Mouse (Mus musculus) midbrain, embryonic 12.5 days (tissue): ENCODE data around the gene Mdc1. TPM values are rescaled to one million over a fixed set of nuclear protein-coding genes. Genes with fewer than 3 reads are reported as not detected.

Experiments
- ATAC-seq: fragments of 200-750 bp; cut with Nextera tagmentation; 2 replicates; pipeline ENCODE4 v1.8.0; 2017; ENCODE audit warnings: low read depth, moderate TSS enrichment, moderate library complexity; ENCODE audit not compliant: low FRiP score
- H3K27ac ChIP-seq: fragments of 300-500 bp; sonication (generic); replicated peaks from 2 replicates; pipeline ENCODE4 v1.5.1; 2016; ENCODE audit warnings: mild to moderate bottlenecking
- H3K27me3 ChIP-seq: fragments of 300-500 bp; sonication (generic); 2 replicates; pipeline ENCODE4 v1.6.1; 2016; ENCODE audit warnings: mild to moderate bottlenecking
- H3K36me3 ChIP-seq: fragments of 300-500 bp; sonication (generic); 2 replicates; pipeline ENCODE4 v1.6.1; 2016
- H3K4me1 ChIP-seq: fragments of 300-500 bp; sonication (generic); 2 replicates; pipeline ENCODE4 v1.6.1; 2016
- H3K4me2 ChIP-seq: fragments of 300-500 bp; sonication (generic); replicated peaks from 2 replicates; pipeline ENCODE4 v1.6.1; 2016; ENCODE audit warnings: mild to moderate bottlenecking, moderate library complexity
- H3K4me3 ChIP-seq: fragments of 300-500 bp; sonication (generic); 2 replicates; pipeline ENCODE4 v1.5.1; 2016; ENCODE audit warnings: mild to moderate bottlenecking
- H3K9ac ChIP-seq: fragments of 300-500 bp; sonication (generic); replicated peaks from 2 replicates; pipeline ENCODE4 v1.6.1; 2016; ENCODE audit warnings: mild to moderate bottlenecking, moderate library complexity
- H3K9me3 ChIP-seq: fragments of 300-500 bp; sonication (generic); 2 replicates; pipeline ENCODE4 v1.6.1; 2016; ENCODE audit warnings: mild to moderate bottlenecking
- WGBS: fragments of 180-500 bp; shearing (Covaris S2); methylation state at CpG from one replicate; pipeline ENCODE4 v1.1.7; 2016; 5-methylcytosine and 5-hydroxymethylcytosine counted together
- microRNA-seq: library from miRNA; unstranded; fragments of <30 nt; microRNA quantifications from one replicate; pipeline ENCODE4, GENCODE M21; 2017
- polyA plus RNA-seq: library from polyadenylated mRNA; unstranded; fragments of >200 nt; fragmentation: Nextera tagmentation; extraction: Ambion mirVana; gene quantifications from 2 replicates; pipeline ENCODE4 v1.2.1, GENCODE M21; 2016

Mdc1 gene
- polyA plus RNA-seq, 1 experiment from 2014 or later: 20.3 TPM

DNA sequence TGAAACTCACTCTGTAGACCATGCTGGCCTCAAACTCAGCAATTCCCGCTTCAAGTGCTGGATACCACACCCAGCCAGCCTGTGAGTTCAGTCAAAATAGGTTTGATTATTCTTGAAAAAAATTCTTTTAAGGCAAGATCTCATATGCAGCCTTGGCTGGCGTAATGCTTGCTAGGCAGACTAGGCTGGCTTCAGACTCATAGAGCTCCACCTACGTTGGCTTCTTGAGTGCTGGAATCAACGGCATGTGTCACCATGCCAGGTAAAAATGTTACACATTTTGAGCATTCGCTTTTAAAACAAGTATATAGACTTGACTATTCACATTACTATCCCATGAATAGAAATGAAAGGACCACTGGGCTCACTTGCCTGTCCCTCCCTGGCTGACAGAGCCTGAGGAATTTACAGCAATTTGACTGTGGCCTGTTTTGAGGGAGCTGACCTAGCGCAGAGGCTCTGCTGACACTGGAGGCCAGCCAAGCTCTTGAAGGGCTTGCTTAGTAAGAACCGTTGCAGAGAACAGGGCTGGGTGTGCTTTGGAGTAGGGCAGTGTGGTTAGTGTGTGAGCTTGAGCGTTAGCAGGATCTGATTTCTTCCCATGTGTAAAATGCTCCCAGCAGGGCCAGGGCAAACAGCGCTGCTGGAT is 62.2 kb downstream of the Mdc1 start:
- H3K4me2 ChIP-seq: no peak overlapping the region
- H3K4me1 ChIP-seq: peaks cover 7% of the 10 kb centered on the region
- H3K36me3 ChIP-seq: peaks cover 94% of the 10 kb centered on the region
- H3K4me3 ChIP-seq: no peak overlapping the region
- no peaks in the 10 kb centered on the region for H3K9me3 ChIP-seq
- no peak overlapping the region for H3K9ac ChIP-seq
- ATAC-seq: no peak
- no peak overlapping the region for H3K27ac ChIP-seq
- WGBS: 91% methylated on average over 9 of the region's 9 CpGs
- H3K27me3 ChIP-seq: no peaks in the 10 kb centered on the region

DNA sequence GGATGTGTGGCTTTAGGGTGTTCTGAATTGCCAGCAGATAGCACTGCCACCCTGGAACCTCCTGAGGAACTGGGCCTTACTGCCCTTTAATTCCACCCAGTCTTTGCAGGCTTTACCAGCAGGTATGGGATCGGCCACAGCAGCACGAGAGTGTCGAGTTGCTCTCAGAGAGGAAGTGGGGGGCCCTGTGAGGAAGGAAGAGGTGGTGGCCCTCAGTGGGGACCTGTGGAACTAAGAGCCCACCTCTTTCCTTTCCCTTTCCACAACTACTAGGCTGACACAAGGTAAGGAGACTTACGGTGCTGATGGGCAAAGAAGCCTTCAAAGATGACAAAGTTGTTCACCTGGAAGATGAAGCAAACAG is 62.7 kb downstream of the Mdc1 start:
- no peak for ATAC-seq
- H3K27me3 ChIP-seq: no peaks in the 10 kb centered on the region

DNA sequence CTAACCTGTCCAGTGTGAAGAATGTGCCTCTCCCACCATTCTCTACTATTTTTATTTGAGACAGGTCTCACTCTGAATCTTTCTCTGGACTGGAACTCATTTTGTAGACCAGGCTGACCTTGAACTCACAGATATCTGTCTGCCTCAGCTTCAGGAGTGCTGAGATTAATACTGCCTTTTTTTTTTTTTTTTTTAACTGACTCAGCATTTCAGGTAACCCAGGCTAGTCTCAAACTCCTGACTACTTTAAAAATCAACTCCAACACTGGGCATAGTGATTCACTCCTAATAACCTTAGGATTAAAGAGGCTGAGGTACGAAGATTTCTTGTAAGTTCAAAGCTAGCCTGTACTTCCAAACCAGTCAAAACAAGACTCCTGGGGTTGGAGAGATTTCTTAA is 64.3 kb downstream of the Mdc1 start:
- Histone ChIP-seq H3K4me3 (no peak overlapping the region), H3K4me2 (no peak overlapping the region), H3K36me3 (peaks cover 79% of the 10 kb centered on the region), H3K27ac (no peak overlapping the region), H3K9me3 (no peaks in the 10 kb centered on the region), H3K9ac (no peak overlapping the region), H3K4me1 (peaks cover 19% of the 10 kb centered on the region), H3K27me3 (no peaks in the 10 kb centered on the region)
- 92% methylated on average over 1 of the region's 1 CpGs for WGBS
- ATAC-seq: no peak

More for the DNA sequence above, 62.7 kb downstream of the Mdc1 start:
- WGBS: 93% methylated on average over 4 of the region's 4 CpGs
- peaks cover 12% of the 10 kb centered on the region for H3K4me1 ChIP-seq
- no peak overlapping the region for H3K4me2 ChIP-seq
- peaks cover 95% of the 10 kb centered on the region for H3K36me3 ChIP-seq
- no peak overlapping the region for H3K27ac ChIP-seq
- H3K9ac ChIP-seq: no peak overlapping the region
- H3K4me3 ChIP-seq: no peak overlapping the region
- H3K9me3 ChIP-seq: no peaks in the 10 kb centered on the region

DNA sequence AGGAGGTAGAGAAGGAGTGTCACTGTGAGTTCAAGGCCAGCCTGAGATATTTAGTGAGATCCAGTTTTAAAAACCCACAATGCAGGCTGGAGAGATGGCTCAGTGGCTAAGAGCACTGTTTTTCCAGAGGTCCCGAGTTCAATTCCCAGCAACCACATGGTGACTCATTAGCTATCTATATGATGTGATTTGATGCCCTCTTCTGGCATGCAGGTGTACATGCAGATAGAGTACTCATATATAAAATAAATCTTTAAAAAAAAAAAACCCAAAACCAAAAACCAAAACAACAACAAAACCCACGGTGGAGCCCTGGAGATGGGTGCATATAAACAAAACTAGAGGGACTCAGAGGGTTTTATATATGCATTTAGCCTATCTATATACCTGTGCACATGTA is 66.3 kb downstream of the Mdc1 start:
- Histone ChIP-seq H3K9ac (no peak overlapping the region), H3K27me3 (no peaks in the 10 kb centered on the region), H3K4me1 (peaks cover 19% of the 10 kb centered on the region), H3K36me3 (peaks cover 72% of the 10 kb centered on the region), H3K4me3 (no peak overlapping the region), H3K27ac (no peak overlapping the region), H3K9me3 (no peaks in the 10 kb centered on the region), H3K4me2 (0 out of 2 replicates have a peak overlapping the region, but pooled peaks have one; percentile 78)
- no peak for ATAC-seq
- 86% methylated on average over 2 of the region's 2 CpGs for WGBS

Small RNAs within 50 kb of the gene (microRNA-seq; reads per million reads assigned to microRNA genes)
- gene Gm28033: 0.70 reads per million

Other genes starting within 250 kb of the Mdc1 start
- not detected in 2 replicates for gene Sfta2, start 240.0 kb upstream of the Mdc1 start, polyA plus RNA-seq
- gene Gm9573, start 214.9 kb upstream of the Mdc1 start, polyA plus RNA-seq: not detected in 2 replicates
- 0.08 TPM in 1 of 2 replicates, not detected in the other for gene Mucl3, start 197.8 kb upstream of the Mdc1 start, polyA plus RNA-seq
- 18.7 and 19.0 TPM in 2 replicates for gene Vars2, start 173.9 kb upstream of the Mdc1 start, polyA plus RNA-seq
- gene Gtf2h4, start 167.8 kb upstream of the Mdc1 start, polyA plus RNA-seq: 34.0 and 34.9 TPM in 2 replicates
- gene Ddr1, start 136.9 kb upstream of the Mdc1 start, polyA plus RNA-seq: 201 and 218 TPM in 2 replicates
- 5.4 and 7.5 TPM in 2 replicates for gene Ier3, start 19.8 kb upstream of the Mdc1 start, polyA plus RNA-seq
- gene Flot1, start 18.3 kb upstream of the Mdc1 start, polyA plus RNA-seq: 49.0 and 53.5 TPM in 2 replicates
- 1,535 and 1,561 TPM in 2 replicates for gene Tubb5, start 3.2 kb upstream of the Mdc1 start, polyA plus RNA-seq
- 48.5 and 48.6 TPM in 2 replicates for gene Nrm, start 19.8 kb downstream of the Mdc1 start, polyA plus RNA-seq
- gene Ppp1r18, start 24.1 kb downstream of the Mdc1 start, polyA plus RNA-seq: 27.7 and 27.9 TPM in 2 replicates
- gene Dhx16, start 38.3 kb downstream of the Mdc1 start, polyA plus RNA-seq: 47.8 and 48.2 TPM in 2 replicates
- 24.9 and 29.2 TPM in 2 replicates for gene 2310061I04Rik, start 55.9 kb downstream of the Mdc1 start, polyA plus RNA-seq
- 279 and 282 TPM in 2 replicates for gene Atat1, start 68.6 kb downstream of the Mdc1 start, polyA plus RNA-seq
- 45.5 and 53.6 TPM in 2 replicates for gene Mrps18b, start 74.9 kb downstream of the Mdc1 start, polyA plus RNA-seq
- gene Ppp1r10, start 74.9 kb downstream of the Mdc1 start, polyA plus RNA-seq: 68.6 and 70.4 TPM in 2 replicates
- 104 and 118 TPM in 2 replicates for gene Abcf1, start 128.2 kb downstream of the Mdc1 start, polyA plus RNA-seq
- 48.5 and 52.0 TPM in 2 replicates for gene Gnl1, start 138.3 kb downstream of the Mdc1 start, polyA plus RNA-seq
- gene Prr3, start 138.7 kb downstream of the Mdc1 start, polyA plus RNA-seq: 49.2 and 53.4 TPM in 2 replicates
- 4.1 and 5.0 TPM in 2 replicates for gene H2-T24, start 179.0 kb downstream of the Mdc1 start, polyA plus RNA-seq
- 4.2 and 6.1 TPM in 2 replicates for gene H2-T23, start 191.3 kb downstream of the Mdc1 start, polyA plus RNA-seq
- gene H2-T22, start 201.2 kb downstream of the Mdc1 start, polyA plus RNA-seq: 6.4 and 6.8 TPM in 2 replicates
- gene Gm6034, start 201.4 kb downstream of the Mdc1 start, polyA plus RNA-seq: not detected in 2 replicates
- not detected in 2 replicates for gene Gm11127, start 216.9 kb downstream of the Mdc1 start, polyA plus RNA-seq